Mouse (Mus musculus) bone marrow macrophage, adult 2 months (primary cell): ENCODE results near the gene Grik4.

ENCODE experiments used
- CTCF ChIP-seq: IDR thresholded peaks from 2 replicates; pipeline ENCODE4 v1.5.1; 2012; ENCODE audit warnings: low read depth, mild to moderate bottlenecking, low read length, moderate library complexity
- POLR2A ChIP-seq: IDR thresholded peaks from 2 replicates; pipeline ENCODE4 v1.6.1; 2012; ENCODE audit warnings: mild to moderate bottlenecking, low read depth, low read length, borderline replicate concordance

DNA sequence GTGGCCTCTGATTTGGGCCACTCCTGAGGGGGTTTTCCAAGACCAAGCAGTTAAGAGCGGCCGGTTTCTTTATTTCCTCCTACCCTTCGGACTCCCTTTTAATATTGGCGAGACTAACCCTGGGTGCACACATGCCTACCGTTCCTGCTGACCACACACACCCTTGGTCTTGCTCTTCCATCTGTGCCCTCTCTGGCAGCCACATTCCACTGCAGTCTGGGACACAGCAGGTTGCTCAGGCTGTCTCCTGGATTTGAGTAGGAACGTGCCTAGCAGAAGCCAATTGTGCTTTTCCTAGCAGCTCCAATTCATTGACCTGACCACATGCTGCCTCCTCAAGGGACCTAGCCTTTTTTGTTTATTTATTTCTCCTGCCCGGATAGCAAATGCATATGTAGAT lies 365.8 kb downstream of the Grik4 start:
- TF ChIP-seq CTCF (no peak), POLR2A (no peak)
